Mouse (Mus musculus) mature B cell (primary cell): ENCODE data around the gene Pold2.
"Not testable (repeated sequence)": the region's sequence is repeated elsewhere in the genome, so short reads cannot be mapped to it uniquely, and the experiment has no call there.

Experiments used
- in situ Hi-C: fragments of 300-500 bp; cut with MboI; formaldehyde crosslinking; loops from 2 replicates; pipeline ENCODE4 v1.14.3; 2019

Pold2 gene

DNA sequence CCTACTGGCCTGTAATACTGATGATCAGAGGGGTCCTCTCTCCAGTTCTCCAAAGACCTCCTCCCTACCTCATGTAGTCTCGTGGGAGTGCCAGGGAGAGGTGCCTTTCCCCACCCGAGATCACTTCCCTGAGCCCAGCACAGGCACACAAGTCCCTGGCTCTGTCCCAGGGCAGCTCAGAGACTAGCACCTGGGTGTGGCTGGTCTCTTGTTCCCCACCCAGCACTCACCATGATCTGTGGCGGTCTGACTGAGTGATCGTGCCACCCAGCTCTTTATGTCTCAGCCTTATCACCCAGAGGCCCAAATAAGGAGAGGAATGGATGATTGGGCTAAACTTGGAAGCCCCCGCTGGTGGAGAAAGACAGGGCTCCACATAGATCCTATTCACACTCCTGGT, 20.4 kb upstream of the Pold2 start, which contains the start of gene Myl7:
Gene Myl7 (minus strand): TSS at position 252 of the 400 bp plus-strand sequence.
- in situ Hi-C loops, result no loop called here

DNA sequence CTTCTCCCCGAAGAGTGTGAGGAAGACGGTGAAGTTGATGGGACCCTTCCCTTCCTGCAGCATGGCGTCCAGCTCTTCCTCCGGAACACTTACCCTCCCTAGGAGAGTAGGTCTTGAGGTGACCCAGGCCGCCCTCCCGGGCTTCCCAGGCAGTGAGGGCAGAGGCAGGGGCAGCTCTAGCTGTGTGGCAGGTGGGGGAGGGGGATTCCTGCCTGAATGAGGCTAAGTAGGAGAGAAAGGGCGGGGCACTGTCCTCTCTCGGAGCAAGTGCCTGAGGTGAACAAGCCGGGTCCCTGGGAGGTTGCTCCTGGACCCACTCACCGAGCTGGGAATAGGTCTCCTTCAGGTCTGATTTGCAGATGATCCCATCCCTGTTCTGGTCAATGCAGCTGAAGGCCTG, 19.7 kb upstream of the Pold2 start:
- in situ Hi-C loops, result no loop called here

DNA sequence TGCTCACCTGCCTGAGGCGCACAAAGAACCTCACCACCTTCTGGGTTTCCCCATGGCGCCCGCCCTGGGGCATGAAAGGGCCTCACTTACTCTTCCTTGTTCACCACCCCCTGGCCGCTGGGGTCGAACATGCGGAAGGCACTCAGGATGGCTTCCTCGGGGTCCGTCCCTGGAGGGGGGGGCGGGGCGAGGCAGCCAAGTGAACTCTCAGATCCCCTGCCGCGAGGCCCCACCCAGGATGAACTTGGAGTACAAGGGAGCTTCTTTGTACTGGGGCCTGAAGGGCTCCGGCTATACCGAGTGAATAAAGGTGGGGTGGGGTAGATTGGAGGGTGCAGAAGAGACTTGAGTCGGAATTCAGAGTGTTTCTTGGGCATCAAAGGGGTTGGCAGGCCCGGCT, 19.1 kb upstream of the Pold2 start:
- in situ Hi-C loops, result no loop called here

DNA sequence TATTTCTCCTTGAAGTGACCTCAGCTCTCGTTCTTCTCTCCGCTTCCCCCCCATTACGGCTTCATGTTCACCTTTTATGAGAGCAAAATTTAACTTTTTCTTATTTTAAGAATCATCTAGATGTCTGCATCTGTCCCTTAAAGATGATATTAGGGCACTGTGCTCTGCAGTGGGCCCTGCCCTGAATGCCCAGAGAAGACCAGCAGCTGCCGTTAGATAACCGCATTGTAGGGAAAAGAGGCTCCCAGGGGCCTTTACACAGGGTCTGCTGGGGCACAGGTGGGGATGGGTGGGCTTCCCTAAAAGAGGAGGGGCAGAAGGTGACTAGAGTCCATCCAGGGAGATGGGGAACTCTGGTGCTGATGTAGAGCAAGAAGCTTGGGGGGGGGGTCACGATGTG, 15.7 kb upstream of the Pold2 start:
- in situ Hi-C loops, result no loop called here

DNA sequence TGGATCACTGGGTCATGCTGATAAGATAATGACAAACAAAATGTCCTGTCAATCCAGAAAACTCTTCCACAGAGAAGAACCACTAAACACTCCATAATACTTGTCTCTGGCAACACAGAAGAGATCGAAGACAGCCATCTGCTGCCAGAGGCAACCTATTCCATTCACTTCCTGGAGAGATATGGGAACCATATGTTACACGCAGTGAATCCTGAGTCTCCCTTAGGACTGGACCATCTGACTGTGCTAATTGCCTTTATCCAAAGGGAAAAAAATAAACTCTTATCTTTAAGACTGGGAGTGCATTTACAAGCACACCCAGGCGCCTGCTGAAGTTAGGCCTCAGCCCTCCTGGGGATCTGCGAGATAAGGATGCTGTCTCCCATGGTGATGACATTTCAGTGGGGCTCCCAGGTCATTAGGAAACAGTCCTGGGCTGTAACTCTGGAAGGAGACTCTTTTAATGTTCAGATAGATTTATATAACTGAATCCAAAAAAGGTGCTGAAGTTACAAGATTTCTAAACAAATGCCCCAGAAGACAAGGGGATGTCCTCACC, 14.8 kb upstream of the Pold2 start:
- in situ Hi-C loops, result no loop called here

DNA sequence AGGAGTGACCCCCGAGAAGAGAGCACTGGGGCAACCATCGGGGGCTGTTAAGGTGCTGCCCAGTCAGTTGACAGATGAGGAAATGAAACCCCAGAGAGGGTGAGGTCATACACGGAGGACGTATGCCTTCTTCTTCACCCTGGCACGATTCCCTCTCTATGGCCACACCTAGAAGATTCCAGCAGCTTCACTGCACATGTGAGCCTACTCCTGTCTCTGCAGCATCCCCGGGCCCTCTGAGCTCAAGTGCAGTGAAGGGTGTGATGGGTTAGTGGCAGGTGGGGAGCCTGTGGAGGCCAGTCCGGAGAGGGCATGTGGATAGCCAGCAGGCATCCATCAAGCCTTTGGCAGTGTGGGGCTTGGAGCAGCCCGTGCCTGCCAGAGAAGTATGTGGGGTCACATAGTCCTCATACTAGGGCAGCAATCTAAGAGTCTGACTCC, 14.1 kb upstream of the Pold2 start:
- in situ Hi-C loops, result no loop called here

DNA sequence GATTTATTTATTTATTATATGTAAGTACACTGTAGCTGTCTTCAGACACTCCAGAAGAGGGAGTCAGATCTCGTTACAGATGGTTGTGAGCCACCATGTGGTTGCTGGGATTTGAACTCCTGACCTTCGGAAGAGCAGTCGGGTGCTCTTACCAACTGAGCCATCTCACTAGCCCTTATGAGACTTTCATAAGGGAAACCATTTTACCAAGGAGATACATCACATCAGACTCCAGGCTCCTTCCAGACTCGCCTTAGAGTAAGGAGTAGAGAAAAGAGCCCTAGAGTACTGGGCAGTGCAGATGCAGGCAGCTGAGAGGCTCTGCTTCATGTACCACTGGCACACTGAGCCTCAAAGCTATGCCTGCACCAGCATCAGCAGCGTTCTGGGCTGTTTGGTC, 10.5 kb upstream of the Pold2 start:
- in situ Hi-C loops, result not testable (repeated sequence)

DNA sequence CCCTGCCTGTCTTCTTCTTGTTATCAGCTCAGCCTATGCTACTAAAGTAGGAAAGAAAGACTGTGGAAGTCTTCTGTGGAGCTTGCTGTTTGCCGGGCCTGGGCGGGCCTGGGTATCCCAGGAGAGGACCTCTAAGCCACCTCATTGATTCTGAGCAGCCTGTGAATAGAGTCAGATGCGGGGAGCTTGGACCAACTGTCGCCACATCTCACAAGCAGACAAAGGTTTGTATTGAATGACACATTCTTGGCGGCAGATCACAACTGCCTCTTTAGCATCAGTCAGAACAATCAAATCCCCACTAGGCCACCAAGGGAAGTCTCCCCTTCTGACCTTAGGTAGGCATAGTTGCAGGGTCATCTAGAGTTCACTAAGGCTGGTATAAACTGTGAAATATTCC, 9.2 kb upstream of the Pold2 start:
- in situ Hi-C loops, result no loop called here

DNA sequence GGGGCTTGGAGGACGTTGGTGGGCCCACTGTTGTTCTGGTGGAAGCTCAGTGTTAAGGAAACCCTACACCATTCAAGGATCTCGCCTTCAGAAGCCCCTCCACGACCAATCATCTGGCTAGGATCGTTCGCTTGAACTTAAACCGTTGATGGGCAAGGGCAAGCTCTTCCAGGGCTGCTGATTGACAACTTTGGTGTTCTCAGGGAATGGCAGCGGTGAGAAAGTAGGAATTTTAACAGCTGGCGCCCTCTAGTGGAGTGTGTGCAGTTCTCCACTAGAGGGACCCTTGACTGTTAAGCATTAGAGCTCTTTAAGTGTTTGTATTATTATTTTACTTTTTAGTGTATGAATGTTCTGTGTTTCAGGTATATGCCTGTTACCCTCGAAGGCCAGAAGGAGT, 8.1 kb upstream of the Pold2 start:
- in situ Hi-C loops, result no loop called here

DNA sequence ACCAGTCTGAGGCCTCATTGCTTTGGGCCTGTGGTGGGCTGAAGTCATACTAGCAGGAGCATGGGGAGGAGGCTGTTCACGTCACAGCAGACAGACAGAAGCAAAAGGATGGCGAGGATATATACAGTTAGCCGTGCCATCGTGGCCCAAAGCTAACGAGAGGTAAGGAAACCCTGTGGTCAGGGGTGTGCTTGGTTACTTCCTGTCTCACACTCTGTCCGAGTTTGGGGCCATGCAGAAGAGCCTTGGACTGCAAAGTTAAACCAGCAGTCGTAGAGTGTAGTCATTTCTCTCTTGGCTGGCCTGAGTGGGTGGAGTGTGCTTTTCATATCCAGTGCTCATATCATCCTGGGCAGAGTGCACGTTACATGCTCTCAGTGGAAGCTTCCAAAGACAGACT, 4.4 kb upstream of the Pold2 start:
- in situ Hi-C loops, result no loop called here

DNA sequence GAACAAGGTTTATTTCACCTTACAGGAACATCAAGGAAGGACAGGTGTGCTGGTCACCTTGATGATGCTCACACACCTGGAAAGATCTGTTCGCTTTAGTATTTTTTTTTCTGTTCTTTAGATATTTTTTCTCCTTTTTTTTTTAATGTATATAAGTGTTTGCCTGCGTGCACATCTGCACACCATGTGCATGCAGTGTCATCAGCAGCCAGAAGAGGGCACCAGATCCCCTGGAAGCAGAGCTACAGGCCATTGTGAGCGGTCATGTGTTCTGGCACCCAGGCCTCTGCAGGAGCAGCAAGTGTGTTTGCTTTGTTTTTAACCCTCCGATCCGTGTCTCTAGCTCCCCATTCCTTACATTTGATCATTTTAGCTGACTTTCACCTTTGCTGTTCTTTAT, 1.8 kb upstream of the Pold2 start:
- in situ Hi-C loops, result no loop called here

DNA sequence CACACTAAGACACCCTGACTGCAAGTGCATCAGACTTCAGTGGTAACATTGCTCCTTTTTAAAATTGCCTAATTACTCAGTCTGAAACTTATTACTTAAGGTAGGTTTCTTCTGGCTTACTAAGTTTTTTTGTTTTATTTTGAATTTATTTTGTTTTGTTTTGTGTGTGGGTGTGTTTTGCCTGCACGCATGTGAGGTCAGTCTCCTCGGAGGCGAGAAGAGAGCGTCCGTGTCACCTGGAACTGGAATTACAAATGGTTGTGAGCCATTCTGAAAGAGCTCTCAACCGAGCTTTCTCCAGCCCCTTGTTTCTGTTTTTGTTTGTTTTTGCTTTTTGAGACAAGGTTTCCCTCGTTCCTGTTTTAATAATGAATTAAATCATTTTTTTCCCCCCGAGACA, 569 bp upstream of the Pold2 start:
- in situ Hi-C loops, result no loop called here

DNA sequence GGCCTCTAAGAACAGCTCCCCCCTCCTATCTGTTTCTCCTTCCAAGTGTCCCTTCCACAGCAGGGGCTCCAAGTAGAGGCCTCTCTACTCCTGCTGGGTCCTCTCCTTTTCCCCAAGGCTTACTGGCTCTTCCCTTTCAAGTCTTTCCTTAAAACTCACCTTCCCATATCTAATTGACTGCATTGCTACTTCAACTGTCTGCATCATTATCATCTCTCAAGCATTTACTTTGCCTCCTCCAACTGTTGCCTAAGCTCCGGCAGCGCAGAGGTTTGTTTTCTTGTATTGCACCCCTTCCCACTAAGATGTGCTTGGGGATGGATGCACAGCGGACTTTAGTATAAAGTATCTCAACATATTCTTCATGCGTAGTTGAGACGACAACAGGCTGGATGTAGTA, 671 bp downstream of the Pold2 start:
- in situ Hi-C loops, result no loop called here

DNA sequence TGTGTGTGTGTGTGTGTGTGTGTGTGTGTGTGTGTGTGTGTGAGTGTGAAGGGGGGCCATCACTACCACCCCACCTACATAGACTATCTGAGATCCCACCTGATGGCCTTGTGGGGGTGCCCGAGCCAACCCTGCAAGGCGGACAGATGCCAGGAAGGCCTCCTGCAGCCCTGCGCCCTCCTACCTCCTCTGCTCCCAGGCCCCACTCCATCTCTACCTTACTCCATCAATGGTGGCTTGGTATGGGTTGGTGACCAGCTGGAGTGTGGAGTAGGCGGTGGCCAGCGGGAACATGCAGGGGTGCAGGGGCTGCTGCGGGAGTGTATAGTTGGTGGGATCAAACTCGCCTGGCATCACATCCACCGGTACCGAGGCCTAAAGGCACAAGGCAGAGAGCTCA, 4.9 kb downstream of the Pold2 start:
- in situ Hi-C loops, result no loop called here

DNA sequence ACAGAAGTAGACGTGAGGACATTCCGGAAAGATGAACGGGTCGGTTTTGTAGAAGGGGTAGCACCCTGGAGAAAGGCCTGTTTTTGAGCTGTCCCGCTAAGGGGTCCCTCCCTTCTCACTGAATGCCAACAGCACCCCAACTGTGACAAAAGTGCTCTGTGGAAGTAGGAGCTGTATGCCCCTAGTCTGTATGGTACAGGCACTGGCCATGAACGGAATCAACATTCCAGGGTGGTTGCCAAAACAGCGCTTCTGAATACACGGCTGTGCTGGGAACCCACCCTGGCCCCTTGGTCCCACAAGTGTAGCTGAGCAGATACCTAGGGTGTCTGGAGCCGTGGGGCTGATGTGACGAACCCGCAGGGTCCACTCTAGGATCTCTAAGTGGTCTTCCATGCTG, 5.4 kb downstream of the Pold2 start:
- in situ Hi-C loops, result no loop called here

DNA sequence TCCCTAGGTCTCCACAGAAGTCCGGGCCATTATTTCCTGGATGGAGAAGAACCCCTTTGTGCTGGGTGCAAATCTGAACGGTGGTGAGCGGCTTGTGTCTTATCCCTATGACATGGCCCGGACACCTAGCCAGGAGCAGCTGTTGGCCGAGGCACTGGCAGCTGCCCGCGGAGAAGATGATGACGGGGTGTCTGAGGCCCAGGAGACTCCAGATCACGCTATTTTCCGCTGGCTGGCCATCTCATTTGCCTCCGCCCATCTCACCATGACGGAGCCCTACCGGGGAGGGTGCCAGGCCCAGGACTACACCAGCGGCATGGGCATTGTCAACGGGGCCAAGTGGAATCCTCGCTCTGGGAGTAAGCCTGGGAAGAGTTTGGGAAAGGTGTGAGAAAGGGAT, 8.0 kb downstream of the Pold2 start:
- in situ Hi-C loops, result no loop called here

DNA sequence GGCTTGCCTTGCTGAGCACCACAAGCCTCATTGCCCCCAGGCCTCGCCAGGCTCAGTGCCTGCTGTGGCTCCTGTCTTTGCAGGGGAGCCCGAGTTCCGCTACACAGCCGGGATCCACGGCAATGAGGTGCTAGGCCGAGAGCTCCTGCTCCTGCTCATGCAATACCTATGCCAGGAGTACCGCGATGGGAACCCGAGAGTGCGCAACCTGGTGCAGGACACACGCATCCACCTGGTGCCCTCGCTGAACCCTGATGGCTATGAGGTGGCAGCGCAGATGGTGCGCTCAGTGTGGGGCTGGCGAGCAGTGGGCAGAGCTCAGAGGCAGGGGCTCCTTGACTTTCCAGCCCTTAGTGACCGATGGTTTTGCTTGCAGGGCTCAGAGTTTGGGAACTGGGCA, 8.8 kb downstream of the Pold2 start:
- in situ Hi-C loops, result no loop called here

DNA sequence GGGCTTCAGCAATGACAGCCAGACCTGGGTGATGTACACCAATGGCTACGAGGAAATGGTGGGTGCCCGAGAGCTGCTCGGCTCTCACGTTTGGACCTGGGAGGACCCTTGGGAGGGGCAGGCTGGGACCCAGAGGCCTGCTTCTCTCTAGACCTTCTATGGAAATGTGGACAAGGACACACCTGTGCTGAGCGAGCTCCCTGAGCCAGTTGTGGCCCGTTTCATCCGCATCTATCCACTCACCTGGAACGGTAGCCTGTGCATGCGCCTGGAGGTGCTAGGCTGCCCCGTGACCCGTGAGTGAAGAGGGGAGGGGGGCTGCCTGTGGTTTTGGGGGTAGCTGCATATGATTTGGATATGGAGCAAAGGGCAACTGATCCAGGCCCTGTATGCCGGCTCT, 9.8 kb downstream of the Pold2 start:
- in situ Hi-C loops, result no loop called here

DNA sequence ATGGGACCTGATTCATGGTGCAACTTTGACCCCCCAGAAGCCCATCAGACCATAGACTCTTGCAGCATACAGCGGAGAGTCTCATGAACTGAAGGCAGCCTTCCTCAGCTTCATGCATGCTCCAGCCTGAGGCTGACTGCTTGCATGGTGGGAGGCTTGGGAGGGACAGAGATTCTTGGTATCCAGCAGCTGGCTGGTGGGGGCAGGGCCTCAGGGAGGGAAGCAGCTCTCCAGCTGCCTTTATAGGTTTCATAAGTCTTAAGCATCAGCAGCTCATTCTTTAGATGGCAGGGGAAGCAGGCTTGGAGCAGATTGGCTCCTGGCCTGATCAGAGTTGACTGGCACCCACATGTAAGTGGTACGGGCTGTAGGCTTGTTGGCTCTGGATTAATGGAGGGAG, 10.9 kb downstream of the Pold2 start:
- in situ Hi-C loops, result no loop called here

DNA sequence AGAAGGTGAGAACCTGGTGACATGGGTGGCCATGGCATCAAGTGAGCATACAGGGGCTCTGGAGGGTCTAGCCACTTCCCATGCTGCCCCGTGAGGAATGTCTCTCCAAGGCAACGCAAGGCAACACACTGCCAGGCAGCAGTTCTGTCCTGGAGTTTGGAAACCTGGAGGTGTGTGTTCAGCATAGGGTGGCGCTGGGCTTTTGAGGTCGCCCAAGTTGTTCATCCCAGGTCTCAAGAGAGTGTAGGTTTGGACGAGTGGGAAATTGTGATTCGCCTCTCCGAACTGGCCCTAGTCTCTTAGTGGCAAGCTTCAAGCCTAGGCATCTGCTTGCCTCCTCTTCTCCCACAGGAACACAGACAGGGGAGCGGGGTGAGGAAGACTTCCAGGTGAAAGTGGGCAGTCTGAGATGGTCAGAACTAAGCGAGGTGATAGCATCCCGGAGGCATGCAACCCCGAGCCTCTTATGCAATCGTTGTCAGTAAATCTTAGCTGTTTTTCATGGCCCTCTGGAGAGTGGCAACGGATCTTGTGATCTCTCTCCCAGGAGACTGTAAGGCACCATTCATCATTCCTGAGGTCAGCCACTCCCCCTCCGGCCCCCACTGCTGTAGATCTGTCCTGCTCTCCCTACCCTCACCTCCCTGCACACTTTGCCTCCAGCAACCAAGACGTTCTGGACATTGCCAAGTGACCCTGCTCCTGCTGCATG, 15.5 kb downstream of the Pold2 start:
- in situ Hi-C loops, result no loop called here

DNA sequence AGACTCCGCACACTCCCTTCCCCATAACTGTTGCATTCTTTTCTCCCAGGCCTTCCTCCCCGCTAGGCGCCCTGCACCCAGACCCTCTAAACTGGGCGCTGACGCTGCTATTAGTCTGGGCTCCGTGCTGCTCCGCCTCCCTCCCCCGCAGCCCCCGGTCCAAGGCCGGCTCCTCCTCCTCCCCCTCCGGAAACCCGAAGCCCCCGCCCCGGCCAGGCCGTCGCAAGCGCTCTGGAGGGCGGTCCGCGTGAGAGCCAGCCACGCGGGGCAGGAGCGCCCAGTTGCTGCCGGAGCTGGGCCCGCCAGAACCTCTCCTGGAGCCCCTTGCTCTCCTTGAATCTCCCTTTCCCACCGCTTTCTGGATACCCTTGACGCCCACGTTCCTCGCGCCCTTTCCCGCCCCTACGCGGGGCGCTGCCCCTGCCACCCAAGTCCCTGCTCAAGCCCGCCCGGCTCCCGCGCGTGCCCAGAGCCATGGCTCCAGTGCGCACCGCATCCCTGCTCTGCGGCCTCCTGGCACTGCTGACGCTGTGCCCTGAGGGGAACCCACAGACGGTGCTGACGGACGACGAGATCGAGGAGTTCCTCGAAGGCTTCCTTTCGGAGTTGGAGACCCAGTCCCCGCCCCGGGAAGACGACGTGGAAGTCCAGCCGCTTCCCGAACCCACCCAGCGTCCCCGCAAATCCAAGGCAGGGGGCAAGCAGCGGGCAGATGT, 16.3 kb downstream of the Pold2 start, which contains the start of gene Aebp1:
Gene Aebp1 (plus strand): TSS at position 270 of the 716 bp plus-strand sequence.
- in situ Hi-C loops, result no loop called here

DNA sequence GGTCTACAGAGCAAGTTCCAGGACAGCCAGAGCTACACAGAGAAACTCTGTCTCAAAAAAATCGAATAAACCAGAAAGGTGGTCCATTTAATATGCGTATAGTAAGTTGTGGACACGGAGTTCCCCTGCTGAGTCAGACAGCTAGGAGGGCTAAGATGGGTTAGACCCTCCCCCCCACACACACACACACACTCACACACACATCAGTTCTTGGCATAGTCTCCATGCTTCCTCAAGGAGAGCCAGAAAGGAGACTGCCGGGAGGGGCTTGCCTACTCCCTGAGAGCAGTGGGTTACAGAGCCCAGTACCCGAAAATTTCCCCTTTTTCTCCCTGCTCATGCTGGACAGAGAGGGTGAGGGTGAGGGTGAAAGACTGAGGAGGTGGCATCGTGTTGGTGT, 17.5 kb downstream of the Pold2 start:
- in situ Hi-C loops, result no loop called here

DNA sequence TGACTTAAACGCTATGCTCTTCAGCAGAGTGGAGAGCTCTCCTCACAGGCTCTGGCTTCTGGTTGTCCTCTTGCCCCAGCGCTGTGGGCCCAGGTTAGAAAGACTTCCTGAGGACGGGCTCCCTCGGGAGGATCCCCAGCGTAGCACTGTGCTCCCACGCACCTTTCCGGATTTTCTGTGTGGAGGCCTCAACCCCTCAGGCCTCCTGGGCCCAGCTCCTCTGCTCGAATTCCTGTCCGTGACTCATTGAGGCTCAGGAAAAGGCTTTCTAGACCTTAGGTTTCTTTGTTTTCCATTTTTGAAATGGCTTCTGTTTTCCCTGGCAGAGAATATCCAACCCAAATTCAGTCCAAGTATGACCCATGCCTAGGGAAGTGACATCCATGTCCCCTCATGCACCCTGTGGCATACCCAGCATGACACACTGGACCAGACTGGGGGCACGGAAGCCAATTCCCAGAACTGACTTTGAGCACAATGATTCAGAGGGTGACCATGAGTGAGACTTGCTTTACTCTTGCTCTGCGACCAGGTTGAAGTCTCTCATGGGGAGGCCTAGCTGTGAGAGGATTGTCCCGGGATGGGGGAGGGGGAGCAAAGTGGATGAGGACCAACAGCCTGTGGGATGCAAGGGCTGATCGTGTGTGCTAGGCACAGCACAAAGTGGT, 18.1 kb downstream of the Pold2 start:
- in situ Hi-C loops, result no loop called here
